Mouse (Mus musculus) cerebellum, adult (tissue): ENCODE measurements around the gene Mrpl47.
"Not testable (repeated sequence)": the region's sequence is repeated elsewhere in the genome, so short reads cannot be mapped to it uniquely, and the experiment has no call there.

ENCODE experiments used
- ATAC-seq: cut with Nextera tagmentation; 2 replicates; pipeline ENCODE4 v1.9.2; 2017; ENCODE audit warnings: mild to moderate bottlenecking, moderate library complexity, mixed read lengths; ENCODE audit not compliant: insufficient number of reproducible peaks, low FRiP score, low TSS enrichment

Gene Mrpl47

GRCm38 (mm10) chr3:32737172-32737655 is at the start of gene Mrpl47:
Gene Mrpl47 (minus strand): TSS chr3:32737605.
- peak; percentile 46 for ATAC-seq

- ATAC-seq: no peak
These were observed 33.4 kb upstream of the Mrpl47 start for GRCm38 (mm10) chr3:32770781-32771180.

GRCm38 (mm10) chr3:32763902-32764301 is 26.5 kb upstream of the Mrpl47 start:
- no peak for ATAC-seq

GRCm38 (mm10) chr3:32762962-32763361 is 25.6 kb upstream of the Mrpl47 start:
- ATAC-seq: no peak

- ATAC-seq: no peak
These were observed 21.8 kb upstream of the Mrpl47 start for GRCm38 (mm10) chr3:32759212-32759611.

GRCm38 (mm10) chr3:32754384-32754915 is 17.0 kb upstream of the Mrpl47 start:
- ATAC-seq: no peak

GRCm38 (mm10) chr3:32749820-32750579 is 12.6 kb upstream of the Mrpl47 start:
- peak; percentile 37 for ATAC-seq

- ATAC-seq: no peak
These were observed 11.0 kb upstream of the Mrpl47 start for GRCm38 (mm10) chr3:32748384-32748783.

- ATAC-seq: not testable (repeated sequence)
These were observed 8.0 kb upstream of the Mrpl47 start for GRCm38 (mm10) chr3:32745426-32745825.

- no peak for ATAC-seq
These were observed 7.6 kb upstream of the Mrpl47 start for GRCm38 (mm10) chr3:32745001-32745400.

- no peak for ATAC-seq
These were observed 4.9 kb upstream of the Mrpl47 start for GRCm38 (mm10) chr3:32742276-32742780.

- no peak for ATAC-seq
These were observed 1.1 kb upstream of the Mrpl47 start for GRCm38 (mm10) chr3:32738549-32738948.

GRCm38 (mm10) chr3:32736244-32737171 is 897 bp downstream of the Mrpl47 start, which contains the start of gene Ndufb5:
Gene Ndufb5 (plus strand): TSS chr3:32736990.
- ATAC-seq: peak; percentile 93

- ATAC-seq: no peak
These were observed 9.5 kb downstream of the Mrpl47 start for GRCm38 (mm10) chr3:32727861-32728260.

GRCm38 (mm10) chr3:32725951-32726350 is 11.5 kb downstream of the Mrpl47 start:
- ATAC-seq: no peak

- no peak for ATAC-seq
These were observed 13.2 kb downstream of the Mrpl47 start for GRCm38 (mm10) chr3:32724191-32724590.

- ATAC-seq: no peak
These were observed 19.1 kb downstream of the Mrpl47 start for GRCm38 (mm10) chr3:32718271-32718670.

- ATAC-seq: not testable (repeated sequence)
These were observed 20.0 kb downstream of the Mrpl47 start for GRCm38 (mm10) chr3:32717403-32717802.

- no peak for ATAC-seq
These were observed 23.7 kb downstream of the Mrpl47 start for GRCm38 (mm10) chr3:32713711-32714110.

GRCm38 (mm10) chr3:32709388-32709787 is 28.0 kb downstream of the Mrpl47 start:
- no peak for ATAC-seq
